24 mouse cellular contexts compared by ENCODE assay signal in the genomic region with DNA sequence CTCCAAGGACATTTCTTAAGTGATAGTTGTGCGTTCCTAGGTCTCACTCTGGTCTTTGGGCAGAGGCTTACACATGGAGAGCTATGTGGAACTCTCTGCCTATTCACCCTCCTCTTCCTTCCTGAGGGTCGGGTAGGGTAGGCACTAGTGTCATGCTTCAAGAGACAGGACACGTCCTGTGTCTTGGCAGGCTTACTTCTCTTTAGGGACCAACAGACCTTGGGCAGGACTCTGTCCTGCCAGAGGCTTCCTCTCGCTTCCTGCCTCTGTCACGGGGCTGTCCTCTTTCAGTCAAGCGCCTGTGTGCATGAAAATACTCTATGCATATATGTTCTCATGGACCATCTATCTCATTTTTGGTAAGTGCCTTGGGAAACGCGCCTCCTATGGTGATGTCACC. TPM values are rescaled to one million over a fixed set of nuclear protein-coding genes. Genes with fewer than 3 reads are reported as not detected.
"Had no signal": no experiment of that assay in that cellular context is flagged by ENCODE, and none has a peak within 500 bp of the region (broad histone marks: within the 10 kb centered on the region; RNA-seq: fewer than 3 reads in every experiment).

No protein-coding gene starts in this region.

- DNase-seq: forebrain, postnatal 0 days; gastrocnemius, postnatal 14 days; gastrocnemius, postnatal 36 days; heart, adult 18-20 months; heart, postnatal 10 days; heart, postnatal 36 days; kidney, adult 11 months; kidney, adult 8-10 months; layer of hippocampus, adult 9-11 months; layer of hippocampus, postnatal 36 days; left cerebral cortex, postnatal 4 days had no signal

- H3K27ac ChIP-seq: forebrain, embryonic 15.5 days; heart, embryonic 10.5 days; hindbrain, embryonic 13.5 days; hindbrain, embryonic 15.5 days; hindbrain, postnatal 0 days; kidney, embryonic 15.5 days; limb, embryonic 13.5 days; limb, embryonic 15.5 days; liver, embryonic 12.5 days; liver, embryonic 14.5 days had no signal

- H3K4me3 ChIP-seq: forebrain, embryonic 15.5 days; heart, embryonic 10.5 days; heart, embryonic 12.5 days; hindbrain, embryonic 13.5 days; hindbrain, embryonic 15.5 days; kidney, embryonic 15.5 days; limb, embryonic 13.5 days; limb, embryonic 15.5 days; liver, embryonic 12.5 days had no signal

- H3K9me3 ChIP-seq: forebrain, embryonic 15.5 days; heart, embryonic 10.5 days; heart, embryonic 12.5 days; hindbrain, embryonic 13.5 days; hindbrain, embryonic 15.5 days; kidney, embryonic 15.5 days; limb, embryonic 13.5 days; limb, embryonic 15.5 days; liver, embryonic 12.5 days had no signal

- H3K27me3 ChIP-seq: forebrain, embryonic 15.5 days; heart, embryonic 12.5 days; hindbrain, embryonic 13.5 days; hindbrain, embryonic 15.5 days; kidney, embryonic 15.5 days; limb, embryonic 13.5 days; limb, embryonic 15.5 days; liver, embryonic 12.5 days had no signal

- ATAC-seq: forebrain, embryonic 15.5 days; forebrain, postnatal 0 days; hindbrain, postnatal 0 days; intestine, embryonic 16.5 days; liver, embryonic 12.5 days had no signal

- H3K4me2 ChIP-seq: forebrain, embryonic 15.5 days; heart, embryonic 12.5 days; hindbrain, embryonic 13.5 days; hindbrain, embryonic 15.5 days; kidney, embryonic 15.5 days; limb, embryonic 13.5 days; limb, embryonic 15.5 days; liver, embryonic 12.5 days had no signal

- H3K4me1 ChIP-seq: forebrain, embryonic 15.5 days; heart, embryonic 10.5 days; heart, embryonic 12.5 days; hindbrain, embryonic 13.5 days; hindbrain, embryonic 15.5 days; kidney, embryonic 15.5 days; limb, embryonic 13.5 days; limb, embryonic 15.5 days had no signal

- H3K9ac ChIP-seq: forebrain, embryonic 15.5 days; forebrain, postnatal 0 days; heart, embryonic 12.5 days; hindbrain, embryonic 13.5 days; hindbrain, embryonic 15.5 days; kidney, embryonic 15.5 days; limb, embryonic 13.5 days; limb, embryonic 15.5 days; liver, embryonic 12.5 days; liver, embryonic 14.5 days had no signal

RNA-seq across cellular contexts. Expression of a gene that starts 54.0 kb away (rescaled TPM):
- total RNA-seq: hematopoietic stem cell, adult 5-6 weeks had no signal
